Mouse (Mus musculus) erythroblast, adult 5-6 weeks (primary cell): ENCODE data around the gene M6pr. TPM values are rescaled to one million over a fixed set of nuclear protein-coding genes. Genes with fewer than 3 reads are reported as not detected.

Experiments
- ATAC-seq: replicated peaks from 2 replicates; pipeline ENCODE4 v1.8.0; 2016; ENCODE audit warnings: moderate number of reproducible peaks, mild to moderate bottlenecking, moderate TSS enrichment, inconsistent platforms; ENCODE audit not compliant: poor library complexity, low FRiP score, severe bottlenecking
- total RNA-seq, 2 experiments: library from RNA; stranded (forward) in 1 of 2; stranded (reverse) in 1 of 2; fragments of 150-400 nt in 1 of 2; fragments of 200-764, 138-1000 nt in 1 of 2; gene quantifications; 2 replicates each; pipeline versions ENCODE4 v1.2.3 to v1.2.4; 2015 to 2017; ENCODE audit warnings: low replicate concordance in 2 of 2

The M6pr gene
- total RNA-seq, 2 experiments from 2014 or later, result 53.2 to 102 TPM

- ATAC-seq, result no peak
Observed at GRCm38 (mm10) chr6:122297279-122298222, 11.0 kb upstream of the M6pr start.

DNA sequence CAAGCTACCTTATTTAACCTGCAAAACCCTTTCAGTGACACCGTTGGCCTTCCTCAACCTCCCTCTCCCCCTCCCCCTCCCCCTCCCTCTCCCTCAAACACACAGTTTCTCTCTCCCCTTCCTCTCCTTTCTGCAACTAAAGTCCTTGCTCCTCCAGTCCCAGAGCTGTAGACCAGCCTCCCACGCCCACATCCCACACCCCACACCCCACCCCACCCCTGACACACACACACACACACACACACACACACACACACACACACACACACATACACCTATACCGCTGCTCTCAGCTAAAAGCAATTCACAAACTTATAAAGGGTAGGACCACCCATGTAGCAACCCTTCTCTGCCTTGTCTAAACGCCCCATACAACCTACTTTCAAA, 10.3 kb upstream of the M6pr start:
- no peak for ATAC-seq

- ATAC-seq, result no peak
Observed at GRCm38 (mm10) chr6:122299621-122300133, 8.8 kb upstream of the M6pr start.

GRCm38 (mm10) chr6:122302121-122302520, 6.4 kb upstream of the M6pr start:
- ATAC-seq, result no peak

GRCm38 (mm10) chr6:122302661-122303060, 5.9 kb upstream of the M6pr start:
- no peak for ATAC-seq

DNA sequence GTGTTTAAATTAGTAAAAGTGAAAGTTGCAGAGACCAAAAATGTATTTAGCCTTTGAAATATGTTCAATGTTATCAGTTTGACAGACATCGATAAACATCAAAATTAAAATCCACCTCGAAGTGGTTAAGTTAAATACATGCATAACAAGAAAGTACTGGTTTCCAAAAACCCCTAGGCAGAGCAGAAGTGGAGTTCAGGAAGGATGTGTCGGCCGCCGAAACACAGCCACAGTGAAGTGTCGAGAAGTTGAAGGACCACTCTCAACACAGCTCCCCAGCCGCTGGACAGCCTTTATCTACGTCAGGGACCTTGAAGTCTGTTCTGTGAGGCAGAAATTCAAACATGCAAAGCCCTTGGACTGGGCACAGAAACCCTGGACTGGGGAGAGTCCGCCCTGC, 5.0 kb upstream of the M6pr start:
- no peak for ATAC-seq

GRCm38 (mm10) chr6:122304355-122304754, 4.2 kb upstream of the M6pr start:
- no peak for ATAC-seq

GRCm38 (mm10) chr6:122304790-122305555, 3.5 kb upstream of the M6pr start:
- no peak for ATAC-seq

- ATAC-seq, result no peak
Observed at GRCm38 (mm10) chr6:122306707-122307106, 1.8 kb upstream of the M6pr start.

GRCm38 (mm10) chr6:122308136-122308504, 400 bp upstream of the M6pr start:
- no peak for ATAC-seq

DNA sequence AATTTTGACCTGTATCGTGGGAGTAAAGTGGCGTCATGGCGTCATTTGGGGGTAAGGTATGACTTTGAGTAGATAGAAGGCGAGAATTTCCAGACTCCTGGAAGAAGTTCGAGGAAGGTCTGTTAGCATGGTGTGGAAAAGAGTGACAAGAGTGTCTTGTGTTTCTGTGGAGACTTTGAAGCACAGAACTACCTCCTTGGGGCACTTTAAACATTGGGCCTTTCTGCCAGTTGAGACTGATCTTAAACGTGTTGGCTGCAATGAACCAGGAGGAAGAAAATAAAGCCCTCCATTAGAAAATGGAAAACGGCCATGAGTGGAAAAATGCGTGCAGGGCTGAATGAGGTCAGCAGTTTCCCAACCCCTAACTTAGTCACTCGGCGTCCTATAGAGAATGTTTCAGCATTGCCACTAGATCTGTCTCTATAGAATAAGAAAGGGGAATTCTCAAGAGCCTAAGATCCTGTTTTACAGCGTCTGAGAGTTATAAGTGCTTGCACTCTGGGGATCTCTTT, 983 bp downstream of the M6pr start:
- peak; percentile 47 for ATAC-seq

DNA sequence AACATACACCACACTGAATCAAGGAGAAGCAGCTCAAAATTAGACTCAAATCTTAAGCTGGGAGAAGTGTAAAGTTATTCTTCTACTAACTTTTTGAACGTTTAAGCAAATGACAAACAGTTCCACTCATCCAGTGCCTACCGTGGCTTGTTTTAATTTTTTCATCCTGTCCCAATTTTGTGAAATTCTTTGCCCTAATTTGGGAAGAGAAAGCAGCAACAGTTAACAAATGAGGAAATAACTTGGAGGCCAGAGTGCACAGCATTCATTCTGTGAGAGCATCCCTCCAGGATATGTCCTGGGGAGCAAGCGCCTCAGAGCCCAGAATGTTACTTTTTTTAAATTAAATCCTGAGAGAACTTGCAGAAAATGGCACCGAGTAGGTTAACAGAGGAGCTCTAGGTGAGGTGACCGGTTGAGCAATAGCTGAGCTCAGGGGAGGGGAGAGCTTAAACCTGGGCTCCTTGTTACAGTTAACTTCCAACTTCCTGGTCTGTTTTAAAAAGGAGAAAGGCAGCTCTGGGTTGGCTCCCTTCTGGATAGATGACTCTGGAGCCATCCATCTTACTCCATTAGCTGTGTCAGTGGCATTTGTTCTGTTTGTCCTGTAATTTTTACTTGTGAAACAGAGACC, 1.8 kb downstream of the M6pr start:
- ATAC-seq, result no peak

DNA sequence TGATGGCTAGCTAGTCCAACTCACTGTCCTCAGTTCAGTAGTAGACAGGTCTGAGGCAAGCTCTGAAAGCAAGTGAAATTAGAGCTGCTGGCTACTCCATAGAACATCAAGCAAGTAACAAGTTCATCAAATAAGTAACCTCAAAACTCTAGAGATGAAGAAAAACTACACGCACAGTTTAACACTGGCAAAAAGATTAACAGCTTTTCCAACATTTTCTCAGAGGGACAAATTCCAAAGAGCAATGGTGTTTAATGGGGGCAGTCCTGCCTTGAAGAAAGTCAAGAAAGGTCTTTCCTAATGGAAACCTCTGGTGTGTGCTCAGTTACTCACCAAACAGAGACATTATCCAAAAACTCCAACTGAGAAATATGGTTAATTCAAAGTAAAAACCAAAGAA, 10.2 kb downstream of the M6pr start:
- ATAC-seq, result no peak

DNA sequence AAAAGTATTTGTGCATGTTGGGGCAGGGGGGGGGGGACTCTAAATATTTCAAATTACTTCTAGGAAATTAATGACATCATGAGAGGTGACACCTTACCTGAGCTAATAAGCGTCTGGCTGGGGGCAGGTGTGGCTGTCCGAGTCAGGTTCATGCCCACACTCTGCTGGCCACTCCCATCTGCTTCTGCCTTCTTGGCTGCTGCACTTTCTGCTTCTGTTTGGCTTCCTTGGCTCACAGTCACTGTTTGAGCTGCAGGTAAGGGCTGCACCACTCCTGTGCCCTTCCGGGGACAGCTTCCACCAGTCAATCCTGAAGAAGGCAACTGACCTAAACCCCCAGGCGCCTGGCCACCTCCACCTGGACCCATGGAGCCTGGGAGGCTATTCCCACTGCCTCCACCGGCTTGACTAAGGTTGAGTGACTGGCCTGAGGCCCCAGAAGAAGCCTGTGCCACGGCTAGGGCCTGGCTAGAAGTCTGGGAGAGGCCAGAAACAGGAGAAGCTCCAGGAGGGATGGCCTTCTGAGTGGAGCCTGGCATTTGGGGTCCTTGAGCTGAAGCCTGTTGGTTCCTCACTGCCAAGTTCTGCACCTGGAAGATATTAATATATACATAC, 16.9 kb downstream of the M6pr start:
- ATAC-seq, result no peak

GRCm38 (mm10) chr6:122333081-122333612, 24.6 kb downstream of the M6pr start:
- ATAC-seq, result no peak

DNA sequence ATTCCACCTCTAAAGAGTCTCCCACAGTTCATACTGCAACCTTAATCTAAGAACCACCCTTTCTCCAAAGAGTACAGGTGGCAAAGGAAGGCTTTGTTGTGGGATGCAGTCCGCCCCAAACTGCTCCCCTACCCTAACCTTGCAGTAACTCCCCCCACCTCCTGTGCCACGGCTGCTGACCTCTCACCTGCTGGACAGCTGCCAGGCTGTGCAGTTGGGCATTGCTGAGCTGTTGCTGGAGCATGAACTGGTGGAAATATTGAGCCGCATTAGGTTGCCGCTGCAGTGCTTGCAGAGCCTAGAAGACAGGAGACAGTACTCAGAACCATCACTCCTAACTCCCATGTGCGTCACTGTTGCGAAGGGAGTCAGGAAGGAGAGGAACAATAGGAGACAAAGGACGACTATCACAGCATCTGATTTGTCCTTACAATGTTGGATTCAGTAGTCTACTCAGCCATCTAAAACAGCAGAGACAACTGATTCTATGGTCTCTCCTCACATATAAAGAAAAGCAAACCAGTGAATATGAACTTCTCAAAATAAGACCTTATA, 26.3 kb downstream of the M6pr start:
- ATAC-seq, result no peak

DNA sequence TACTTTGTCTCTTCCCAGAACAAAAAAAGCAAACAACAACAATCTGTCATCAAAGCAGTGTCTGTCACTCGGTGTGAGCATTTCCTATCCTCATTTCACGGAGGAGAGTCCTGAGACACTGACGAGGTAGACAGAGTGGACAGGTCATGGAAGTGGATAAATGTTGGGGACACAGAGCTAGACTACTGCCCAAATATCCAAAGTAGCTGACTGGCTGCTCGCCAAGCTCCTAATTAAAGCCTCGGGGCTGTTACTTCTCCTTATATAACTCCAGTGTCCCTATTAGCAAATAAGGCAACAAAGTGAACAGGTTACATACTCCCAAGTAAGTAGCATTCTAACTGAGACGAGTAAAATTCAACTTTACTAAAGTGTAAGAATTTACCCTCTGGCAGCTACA, 29.0 kb downstream of the M6pr start:
- ATAC-seq, result no peak

DNA sequence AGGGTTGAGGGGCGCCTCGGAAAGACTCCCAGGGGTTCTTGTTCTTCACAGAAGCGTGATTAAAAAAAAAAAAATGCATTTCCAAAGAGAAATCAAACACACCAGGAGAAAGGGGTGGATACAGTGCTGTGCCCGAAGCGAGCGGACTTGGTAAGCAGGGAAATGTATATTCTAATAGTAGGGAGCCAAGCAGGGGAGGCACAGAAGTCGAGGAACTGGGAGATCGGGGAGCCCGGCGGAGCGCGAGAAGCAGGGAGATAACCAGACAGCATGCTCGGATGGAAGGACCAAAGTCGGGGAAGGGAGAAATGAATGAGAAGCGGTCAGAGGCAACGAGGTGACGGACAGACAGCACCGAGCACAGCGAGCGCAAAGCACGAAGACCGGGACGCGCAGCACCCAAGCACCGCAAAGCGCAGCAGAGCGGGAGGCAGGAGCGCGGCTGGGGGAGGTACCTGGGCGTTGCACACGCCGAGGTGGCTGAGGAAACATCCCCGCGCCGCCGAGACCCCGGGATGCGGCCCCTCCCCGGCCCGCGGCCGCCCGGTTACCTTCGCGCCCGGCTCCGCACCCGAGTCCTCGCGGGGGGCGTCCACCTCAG, 30.6 kb downstream of the M6pr start:
- peak; percentile 71 for ATAC-seq
